Mouse (Mus musculus) bone marrow macrophage, adult 2 months (primary cell): Measurements from ENCODE around the gene Kdm2b.

ENCODE experiments used
- CTCF ChIP-seq: IDR thresholded peaks from 2 replicates; pipeline ENCODE4 v1.5.1; 2012; ENCODE audit warnings: low read depth, mild to moderate bottlenecking, low read length, moderate library complexity
- POLR2A ChIP-seq: IDR thresholded peaks from 2 replicates; pipeline ENCODE4 v1.6.1; 2012; ENCODE audit warnings: mild to moderate bottlenecking, low read depth, low read length, borderline replicate concordance

DNA sequence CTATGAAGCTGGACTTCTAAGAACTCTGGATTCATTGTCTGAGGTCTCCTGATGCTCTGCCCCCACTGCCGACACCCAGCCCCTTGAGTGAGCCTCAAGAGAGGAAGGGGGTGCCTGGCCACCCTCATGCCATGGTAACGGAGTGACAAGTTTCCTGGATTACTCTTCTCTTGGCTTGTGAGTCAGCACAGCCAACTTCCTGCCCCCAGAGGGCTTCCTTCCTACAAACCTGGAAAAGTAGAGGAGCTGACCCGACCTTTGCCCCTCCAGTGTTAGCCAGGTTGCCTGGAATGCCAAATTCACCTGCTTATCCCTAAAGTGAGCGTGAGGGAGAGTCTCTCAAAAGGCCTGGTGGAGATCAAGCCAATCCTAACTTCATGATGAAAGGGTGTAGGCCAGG is 27.9 kb upstream of the Kdm2b start:
- TF ChIP-seq CTCF: no peak
- no peak for TF ChIP-seq POLR2A
